Mouse (Mus musculus) adrenal gland, postnatal 36 days (tissue): ENCODE results near the gene Adap1. TPM values are rescaled to one million over a fixed set of nuclear protein-coding genes. Genes with fewer than 3 reads are reported as not detected.

Source experiments
- DNase-seq, 2 experiments: peaks; one replicate each; pipeline ENCODE4 v3.0.0; 2021; ENCODE audit warnings: mixed read lengths in 1 of 2
- total RNA-seq, 2 experiments: library from RNA; stranded (reverse); gene quantifications; 2 replicates each; pipeline ENCODE4 v1.2.3; 2021

Gene Adap1
- total RNA-seq, 2 experiments from 2014 or later = 5.0 to 8.5 TPM

DNA sequence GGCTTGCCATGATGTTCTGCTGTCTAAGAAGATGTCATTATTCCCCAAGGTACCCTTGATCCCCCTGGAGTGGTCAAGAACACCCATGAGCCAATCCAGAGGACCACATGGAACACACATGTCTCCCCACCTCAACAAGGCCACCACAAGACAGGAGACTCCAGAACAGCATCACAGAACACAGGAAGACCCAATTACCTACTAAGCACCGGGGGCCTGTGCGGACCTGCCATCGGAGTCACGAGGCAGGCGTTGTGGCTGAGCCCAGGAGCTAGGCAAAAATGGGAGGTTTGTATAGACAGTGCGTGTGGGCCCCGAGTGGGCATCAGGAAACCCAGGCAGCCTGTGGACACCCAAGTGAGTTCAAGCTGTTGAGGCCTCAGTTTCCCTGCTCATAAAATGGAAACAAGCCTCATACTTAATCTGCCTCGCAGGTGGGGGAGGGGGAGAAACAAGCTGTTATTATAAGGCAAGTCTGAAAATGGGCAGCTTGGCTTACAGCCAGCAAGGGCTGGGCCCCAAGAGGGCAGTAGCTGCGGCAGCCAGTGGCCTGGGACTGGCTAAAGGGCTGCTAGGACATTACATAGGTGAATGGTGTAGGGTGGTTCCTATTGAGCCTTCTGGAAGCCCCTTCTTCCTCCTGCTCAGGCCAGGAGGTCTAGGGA is 2.0 kb downstream of the Adap1 start:
- DNase-seq = no peak

DNA sequence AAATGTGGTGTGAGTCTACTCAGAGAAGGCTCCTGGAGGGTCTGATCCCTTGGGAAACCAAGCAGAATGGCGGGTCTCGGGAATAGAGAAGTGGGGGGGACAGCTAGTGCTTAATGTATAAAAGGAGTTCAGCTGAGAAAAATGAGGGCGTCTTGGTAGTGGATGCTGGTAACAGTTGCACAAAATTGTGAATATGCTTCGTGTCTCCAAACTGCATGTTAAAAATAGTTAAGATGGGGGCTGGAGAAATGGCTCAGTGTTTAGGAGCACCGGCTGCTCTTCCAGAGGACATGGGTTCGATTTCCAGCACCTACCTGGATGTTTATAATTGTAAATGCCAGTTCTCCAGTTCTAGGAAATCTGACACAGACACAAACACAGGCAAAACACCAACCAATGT is 4.1 kb downstream of the Adap1 start:
- DNase-seq = no peak

DNA sequence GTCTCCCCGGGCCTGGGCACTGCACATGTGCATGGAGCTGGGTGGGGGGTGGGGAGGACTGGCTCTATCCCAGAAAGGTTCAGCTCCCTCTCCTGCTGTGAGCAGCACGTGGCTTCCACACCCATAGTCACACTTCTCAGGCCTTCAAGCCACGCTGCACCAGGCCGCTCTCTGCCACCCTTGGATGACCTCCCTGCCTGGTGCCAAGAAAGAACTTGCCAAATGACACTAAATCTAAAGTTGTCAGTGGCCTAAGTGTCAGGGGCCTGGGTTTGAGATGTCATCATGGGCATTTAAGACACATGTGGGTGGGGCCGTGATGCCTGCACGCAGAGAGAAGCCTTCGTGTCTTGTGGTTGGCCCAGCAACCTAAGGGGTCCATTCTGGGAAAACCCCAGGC is 5.0 kb downstream of the Adap1 start:
- no peak for DNase-seq

DNA sequence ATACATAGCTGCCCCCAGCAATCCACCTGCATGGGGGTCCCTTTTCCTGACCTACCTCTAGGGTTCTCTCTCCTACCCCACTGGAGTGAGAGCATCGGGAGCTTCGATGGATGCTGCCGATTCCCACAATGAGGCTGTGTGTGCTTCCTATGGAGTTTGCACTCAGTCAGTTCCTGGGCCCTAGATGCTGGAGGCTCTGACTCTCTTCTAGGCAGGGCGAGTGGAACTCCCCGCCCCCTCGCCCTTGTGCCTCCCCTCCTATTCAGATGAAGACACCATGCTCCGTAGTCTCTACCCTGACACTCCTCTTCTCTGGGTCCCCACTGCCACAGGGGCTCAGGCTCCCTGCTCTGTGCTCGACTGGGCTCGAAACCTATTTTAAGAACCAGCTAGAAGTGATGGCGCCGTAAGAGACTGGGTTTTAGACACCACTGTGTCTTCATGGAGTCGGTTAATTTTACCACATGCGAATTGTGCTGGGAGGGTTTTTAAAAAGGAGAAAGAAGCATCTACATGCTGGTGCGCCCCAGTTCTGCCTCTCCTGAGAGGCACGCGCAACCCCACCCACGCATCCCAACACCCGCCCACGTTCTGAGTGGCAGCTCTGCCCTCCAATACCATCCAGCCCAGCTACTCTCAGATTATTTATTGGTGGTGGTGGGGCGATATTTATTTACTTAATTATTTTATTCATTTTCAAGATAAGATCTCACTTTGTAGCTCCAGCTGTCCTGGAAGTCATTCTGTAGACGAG is 7.5 kb downstream of the Adap1 start:
- no peak for DNase-seq

DNA sequence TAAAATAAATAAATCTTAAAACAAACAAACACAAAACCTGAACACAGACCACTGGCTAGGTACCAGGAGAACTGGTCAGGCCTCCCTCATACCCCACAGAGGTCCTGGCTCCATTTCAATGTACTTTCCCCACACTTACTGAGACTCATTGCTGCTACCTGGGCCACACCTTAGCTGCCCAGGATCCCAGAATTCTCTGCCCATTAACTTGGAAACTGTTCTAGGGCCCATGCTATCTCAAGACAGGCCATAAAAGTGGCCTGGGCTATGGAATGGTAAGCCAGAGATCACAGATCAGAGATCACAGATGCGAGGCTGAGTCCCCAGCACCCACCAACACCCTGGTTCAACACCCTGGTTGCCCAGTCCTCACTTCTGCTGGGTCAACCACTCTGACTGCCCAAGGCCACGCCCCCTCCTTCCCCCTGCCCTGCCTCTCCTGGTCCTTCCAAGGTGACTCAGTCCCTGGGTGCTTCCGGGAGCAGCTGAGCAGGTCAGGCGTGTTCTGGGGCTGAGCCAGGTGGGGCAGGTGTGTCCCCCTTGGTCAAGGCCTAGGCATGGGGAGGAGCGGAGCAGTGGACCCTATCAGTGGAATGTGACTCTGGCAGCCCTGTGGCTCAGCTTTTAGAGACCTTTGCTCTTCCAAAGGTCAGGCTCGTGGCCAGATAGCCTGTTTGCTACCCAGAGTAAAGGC is 8.3 kb downstream of the Adap1 start:
- no peak for DNase-seq

DNA sequence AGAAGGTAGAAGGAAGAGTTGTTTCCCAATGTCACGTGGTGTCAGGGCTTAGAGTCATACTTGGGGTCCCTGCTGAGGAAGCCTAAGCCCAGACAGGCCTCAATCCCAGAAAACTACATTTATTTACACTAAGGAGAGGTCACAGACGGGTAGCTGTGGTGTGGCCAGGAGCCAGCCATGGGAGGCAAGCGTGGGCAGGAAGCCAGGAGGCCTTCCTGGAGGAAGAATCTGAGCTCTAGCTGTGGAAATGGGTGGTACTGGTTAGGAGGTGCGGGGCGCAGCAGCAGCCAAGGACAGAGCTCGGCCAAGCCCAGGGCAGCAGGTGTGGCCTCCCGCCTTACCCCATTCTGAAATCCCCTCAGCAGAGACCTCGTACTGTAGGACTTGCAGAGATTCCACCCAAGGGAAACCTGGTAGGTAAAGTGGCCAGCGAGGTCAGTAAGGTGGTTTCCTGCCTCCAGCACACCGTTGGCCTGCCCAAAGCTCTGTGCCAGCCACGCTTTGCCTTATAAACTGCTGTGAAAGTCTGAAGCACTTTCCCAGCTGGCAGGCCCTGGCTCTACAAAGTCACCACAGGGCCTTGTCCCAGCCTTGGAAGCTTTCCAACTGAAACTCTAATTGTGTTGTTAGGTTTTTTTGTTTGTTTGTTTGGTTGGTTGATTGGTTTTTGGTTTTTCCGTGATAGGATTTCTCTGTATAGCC is 10.3 kb downstream of the Adap1 start:
- DNase-seq = no peak

DNA sequence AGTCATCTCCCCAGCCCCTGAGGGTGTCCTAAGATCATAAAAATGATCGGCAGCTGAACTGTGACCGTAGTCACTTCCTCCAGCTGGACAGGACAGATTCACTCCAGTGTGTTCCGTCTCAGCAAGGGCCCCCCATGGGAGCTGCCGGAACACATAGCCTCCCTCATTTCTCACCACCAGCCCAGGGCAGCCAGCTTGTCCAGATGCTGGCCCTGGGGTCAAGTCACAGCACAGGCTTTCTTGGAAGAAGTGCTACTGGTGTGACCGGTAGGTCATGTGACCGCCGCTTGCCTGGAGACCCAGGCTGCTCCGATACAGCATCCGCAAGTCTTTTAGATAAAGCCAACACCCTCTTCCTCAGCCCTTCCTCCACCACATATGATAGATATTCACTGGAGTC is 11.9 kb downstream of the Adap1 start:
- DNase-seq = no peak

DNA sequence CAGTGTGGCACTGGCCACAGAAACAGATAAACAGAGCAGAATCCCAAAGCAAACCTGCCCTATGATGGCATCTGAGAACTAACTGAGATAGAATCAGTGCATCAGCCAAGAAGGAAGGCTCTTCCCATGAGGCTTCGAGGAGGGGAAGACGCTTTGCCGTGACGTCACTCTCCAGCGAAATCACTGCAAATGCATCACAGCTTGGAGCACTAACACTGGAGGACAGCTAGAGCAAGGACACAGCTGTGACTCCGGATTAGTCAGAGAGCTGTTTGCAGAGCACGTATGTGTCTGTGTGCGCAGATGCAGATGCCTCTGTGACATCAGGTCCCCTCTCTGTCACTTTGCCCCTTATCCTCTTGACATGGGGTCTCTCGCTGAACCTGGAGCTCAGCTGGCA is 13.6 kb downstream of the Adap1 start:
- DNase-seq = peak; percentile 46 to 70

DNA sequence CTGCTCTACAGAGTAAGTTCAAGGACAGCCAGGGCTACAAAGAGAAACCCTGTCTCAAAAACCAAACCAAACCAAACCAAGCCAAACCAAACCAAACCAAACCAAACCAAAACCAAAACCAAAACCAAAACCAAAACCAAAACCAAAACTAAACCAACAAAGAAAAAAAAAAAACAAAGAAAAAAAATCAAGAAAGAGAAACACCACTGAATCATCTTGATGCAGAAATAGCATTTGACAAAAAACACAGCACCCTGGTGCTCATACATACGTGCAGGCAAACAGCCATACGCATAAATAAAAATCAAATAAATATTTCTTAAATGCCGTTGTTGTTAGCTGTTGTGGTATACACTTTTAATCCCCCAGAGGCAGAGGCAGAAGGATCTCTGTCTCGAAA is 14.9 kb downstream of the Adap1 start:
- DNase-seq = no peak

DNA sequence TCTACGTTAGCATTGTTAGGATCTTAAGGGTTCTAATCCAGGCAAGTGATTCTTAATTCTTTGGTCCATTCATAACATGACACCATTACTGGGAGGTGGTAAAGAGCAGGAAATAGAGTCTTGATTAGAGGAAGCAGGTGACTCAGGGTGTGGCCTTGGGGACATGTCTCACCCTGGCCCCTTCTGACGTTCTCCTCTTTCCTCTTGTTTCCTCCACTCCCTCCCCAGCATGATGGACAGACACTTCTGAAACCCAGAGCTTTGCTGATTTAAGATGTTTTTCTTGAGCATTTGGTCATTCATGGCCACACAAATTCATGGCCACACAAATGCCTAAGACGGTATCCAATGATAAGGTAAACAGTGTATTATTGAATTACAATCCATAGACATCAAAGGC is 15.5 kb downstream of the Adap1 start:
- DNase-seq = no peak

DNA sequence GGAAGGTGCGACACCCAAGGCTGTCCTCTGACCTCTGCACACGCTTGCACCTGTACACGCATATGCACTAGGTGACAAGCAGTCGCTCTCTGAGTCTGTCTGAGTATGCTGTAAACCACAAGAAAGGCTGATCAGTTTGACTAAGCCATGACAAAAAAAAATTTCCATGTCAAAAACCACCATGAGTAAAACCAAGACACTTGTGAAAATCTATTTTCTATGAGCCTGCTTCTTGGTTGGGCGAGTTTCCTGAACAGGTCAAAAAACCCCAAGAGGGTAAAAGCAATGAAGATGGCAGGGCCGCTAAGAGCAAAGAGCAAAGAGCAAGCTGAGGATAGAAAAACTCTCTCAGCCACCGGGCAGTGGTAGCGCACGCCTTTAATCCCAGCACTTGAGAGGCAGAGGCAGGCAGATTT is 21.8 kb downstream of the Adap1 start:
- no peak for DNase-seq

DNA sequence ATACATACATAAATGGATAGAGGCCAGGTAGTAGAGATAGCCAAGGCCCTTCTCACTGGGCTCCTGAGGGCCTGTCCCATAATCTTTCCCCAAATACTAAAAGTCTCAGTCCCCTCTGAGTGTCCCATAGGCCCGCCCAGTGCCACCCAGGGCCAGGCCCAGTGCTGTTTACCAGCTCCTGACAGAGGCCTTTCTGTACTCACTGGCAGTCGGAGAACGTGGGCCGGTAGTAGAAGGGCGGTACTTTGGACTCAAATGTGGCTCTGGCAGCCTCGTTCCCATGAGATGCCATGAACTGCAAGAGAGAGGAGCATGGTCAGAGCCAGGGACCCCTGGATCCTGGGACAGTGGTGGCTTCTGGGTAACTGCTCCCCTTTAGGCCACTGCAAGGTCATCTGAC is 23.3 kb downstream of the Adap1 start:
- no peak for DNase-seq

DNA sequence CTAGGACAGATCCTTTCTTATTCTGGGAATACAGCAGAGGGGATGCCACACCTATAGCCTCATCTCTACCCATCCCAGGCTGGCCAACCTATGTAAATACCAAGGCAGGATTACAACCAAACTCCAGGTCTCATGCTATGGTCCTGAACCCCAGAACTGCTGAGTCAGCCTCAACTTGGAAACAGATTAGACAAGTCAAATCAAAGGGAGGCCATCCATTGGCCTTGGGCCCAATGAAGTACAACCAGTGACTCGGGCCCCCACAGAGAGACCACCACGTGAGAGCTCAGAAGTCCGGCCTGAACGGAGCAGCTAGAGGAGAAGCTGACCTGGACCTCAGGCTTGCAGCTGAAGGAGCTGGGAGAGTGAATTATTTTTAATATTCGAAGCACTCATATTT is 27.7 kb downstream of the Adap1 start:
- no peak for DNase-seq

DNA sequence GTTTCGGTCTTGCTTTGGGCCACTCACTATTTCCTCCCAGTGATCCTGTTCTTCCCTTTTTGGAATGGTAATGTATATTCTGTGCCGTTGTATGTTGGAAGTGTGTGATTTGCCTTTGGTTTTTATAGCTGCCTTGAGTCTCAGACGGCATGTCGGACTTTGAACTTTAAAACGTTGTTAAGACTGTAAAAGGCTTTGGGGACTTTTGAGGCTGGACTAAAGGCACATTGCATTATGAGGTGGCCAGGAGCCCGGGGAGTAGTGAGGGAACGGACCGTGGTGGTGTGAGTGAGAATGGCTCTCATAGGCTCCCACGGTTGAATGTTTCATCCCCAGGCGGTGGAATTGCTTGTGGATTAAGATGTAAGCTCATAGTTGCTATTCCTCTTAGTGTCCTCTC is 28.3 kb downstream of the Adap1 start:
- no peak for DNase-seq

DNA sequence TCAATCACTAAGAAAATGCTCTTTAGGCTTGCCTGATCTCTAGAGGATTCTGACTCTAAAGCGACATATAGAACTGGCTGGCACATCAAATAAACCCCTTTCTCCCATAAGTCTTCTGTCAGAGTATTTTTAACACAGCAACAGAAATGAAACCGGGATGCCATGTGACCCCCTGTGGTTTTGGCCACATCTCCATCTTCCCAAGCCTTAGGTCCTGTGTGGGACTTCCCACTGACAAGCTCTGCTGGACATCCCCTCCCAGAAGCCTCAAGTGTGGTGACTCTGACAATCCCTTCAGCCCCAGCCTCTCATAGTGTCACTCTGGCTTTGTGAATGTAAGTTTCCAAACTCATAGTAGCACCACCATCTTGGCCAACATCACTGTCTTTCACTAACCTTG is 31.3 kb downstream of the Adap1 start:
- no peak for DNase-seq

DNA sequence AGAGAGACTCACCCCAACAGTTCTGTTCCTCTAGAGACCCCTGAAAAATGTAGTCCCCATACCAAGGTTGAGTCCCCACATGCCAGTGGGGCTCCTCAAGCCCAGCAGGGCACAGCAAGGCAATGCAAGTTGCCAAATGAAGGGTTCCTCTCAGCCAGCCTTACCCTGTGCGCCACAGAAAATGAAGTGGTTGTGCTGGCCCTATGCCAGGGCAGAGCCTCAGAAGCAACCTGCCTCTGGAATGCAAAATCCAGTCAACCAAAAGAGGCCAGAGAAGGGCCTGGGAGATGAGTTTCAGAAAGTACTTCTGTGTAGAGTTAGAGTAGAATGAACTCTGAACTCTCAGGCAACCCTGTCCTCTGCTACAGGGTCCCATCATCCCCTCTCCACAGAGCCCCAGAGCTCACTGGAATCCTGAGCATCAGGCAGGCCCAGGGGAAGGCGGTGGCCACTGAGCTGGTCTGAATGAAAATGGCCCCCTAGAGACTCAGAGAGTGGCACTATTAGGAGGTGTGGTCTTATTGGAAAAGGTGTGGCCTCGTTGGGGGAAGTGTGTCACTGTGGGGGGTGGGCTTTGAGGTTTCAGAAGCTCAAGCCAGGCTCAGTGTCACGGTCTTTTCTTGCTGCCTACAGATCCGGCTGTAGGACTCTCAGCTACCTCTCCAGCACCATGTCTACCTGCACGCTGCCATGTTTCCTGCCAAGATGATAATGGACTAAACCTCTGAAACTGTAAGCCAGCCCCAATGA is 33.4 kb downstream of the Adap1 start:
- no peak for DNase-seq

DNA sequence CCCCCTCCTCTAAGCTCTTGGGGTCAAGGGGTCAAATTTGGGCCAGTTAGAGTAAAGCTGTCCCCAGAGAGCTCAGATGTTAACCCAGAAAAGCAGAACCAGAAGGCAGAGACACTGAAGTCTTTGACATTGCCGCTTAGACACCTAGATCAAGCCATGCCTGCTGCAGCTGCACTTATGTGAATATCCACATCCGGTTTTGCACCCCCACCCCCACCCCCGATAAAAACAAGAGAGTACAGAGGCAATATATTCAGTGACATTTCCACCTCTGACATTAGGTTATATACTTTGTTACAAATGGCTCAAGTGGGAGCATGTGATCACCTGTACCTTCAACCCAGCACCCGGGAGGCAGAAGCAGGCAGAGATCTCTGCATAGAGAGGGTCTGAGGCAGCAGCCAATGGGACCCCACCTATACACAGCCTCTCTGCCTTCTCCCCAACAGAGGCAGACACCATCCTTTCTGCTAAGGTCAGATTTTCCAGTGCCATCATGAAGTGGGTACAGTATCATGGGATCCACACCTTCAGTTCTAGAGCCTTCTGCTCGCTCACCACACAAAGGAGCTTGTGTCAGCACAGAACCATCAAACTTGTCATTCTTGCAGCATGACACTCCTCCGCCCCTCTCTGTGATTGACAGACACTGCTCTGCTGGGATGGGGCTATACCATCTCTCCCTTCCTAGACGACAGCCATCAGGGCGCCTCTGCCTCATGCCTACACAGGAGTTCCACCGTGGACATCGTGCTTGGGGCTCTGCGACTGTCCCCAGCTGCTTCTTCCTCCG is 34.8 kb downstream of the Adap1 start:
- no peak for DNase-seq

DNA sequence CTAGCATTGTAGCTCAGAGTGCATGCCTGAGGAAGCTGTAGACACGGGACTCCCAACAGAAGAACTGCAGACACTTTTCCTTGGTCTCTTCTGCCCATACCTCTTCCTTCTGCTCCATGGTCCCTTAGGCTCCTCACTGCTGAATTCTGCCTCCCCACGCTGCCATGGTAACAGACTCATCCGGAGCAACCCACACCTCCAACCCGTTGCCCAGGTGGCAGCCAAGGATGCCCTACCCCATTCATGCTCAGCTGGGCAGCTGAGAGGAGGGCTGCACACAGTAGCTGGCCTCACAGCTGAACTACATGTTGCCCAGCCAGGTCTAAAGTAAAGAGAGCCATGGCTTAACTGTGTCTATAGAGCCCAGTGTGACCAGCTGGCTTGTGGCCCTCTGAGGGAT is 36.8 kb downstream of the Adap1 start:
- no peak for DNase-seq

DNA sequence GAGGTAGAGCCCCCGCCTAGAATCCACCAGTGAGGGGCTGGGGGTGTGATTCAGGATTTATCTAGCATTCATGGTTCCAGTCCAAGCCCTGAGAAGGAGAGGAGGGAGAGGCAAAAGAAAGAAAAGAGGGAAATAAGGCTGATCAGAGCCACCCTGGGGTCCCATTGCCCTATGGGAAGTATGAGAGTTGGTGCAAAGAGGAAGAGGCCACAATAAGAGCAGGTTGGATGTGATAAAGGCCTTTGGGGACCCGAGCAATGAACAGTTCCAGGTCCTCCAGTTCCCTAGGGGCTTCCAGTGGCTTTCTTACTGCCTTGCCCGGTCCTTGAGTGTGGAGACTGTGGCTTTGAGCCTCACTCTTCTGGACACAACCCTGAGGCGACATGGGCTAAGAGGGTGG is 37.6 kb downstream of the Adap1 start:
- DNase-seq = no peak

DNA sequence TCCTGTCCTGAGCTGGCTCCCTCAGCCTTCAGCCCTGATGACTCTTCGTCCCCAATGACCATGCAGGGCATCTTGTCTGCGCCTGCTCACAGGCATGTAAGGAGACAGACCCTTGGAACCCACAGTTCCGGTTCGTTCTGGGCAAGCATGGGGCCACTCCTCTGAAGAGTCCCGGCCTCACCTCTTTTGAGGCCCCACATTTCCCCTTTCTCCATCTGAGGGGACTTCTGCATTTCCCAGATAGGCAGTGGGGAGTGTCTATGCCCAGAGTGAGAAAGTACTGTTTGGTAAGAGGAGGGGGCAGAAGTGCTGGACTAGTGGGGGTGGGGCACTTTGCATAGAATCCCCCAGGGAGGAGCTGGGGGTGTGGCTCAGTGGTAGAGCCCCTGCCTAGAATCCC is 38.3 kb downstream of the Adap1 start:
- DNase-seq = no peak
